Mouse (Mus musculus): ENCODE data around the gene Syn3.

The Syn3 gene

DNA sequence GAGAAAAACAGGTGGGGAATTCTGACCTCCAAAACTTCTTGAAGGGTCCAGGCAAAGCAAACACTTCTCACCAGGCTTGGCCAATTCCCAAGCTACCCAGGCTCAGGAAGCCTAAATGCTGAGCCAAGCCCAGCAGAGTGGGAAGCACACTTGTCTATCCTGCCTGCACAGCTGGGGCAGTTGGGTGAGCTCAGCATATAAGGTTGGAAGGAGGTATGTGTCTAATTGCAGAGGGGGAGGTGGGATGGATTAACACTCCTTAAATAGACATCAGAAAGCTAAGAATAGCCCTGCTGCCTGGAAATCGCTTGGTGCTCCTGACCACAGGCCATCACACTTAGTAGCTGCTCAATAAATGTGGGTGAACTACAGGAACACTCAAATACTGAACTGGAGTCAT, 185.2 kb downstream of the Syn3 start:
- DNase-seq (ENCODE audit: low read depth, low spot score): no peak

- DNase-seq (ENCODE audit: low read depth, low spot score): no peak
These were observed 185.7 kb downstream of the Syn3 start for GRCm38 (mm10) chr10:86312976-86313375.

- DNase-seq (ENCODE audit: low read depth, low spot score): no peak
These were observed 188.2 kb downstream of the Syn3 start for GRCm38 (mm10) chr10:86310527-86310926.

- DNase-seq (ENCODE audit: low read depth, low spot score): no peak
These were observed 191.5 kb downstream of the Syn3 start for GRCm38 (mm10) chr10:86307235-86307634.

- DNase-seq (ENCODE audit: low read depth, low spot score): no peak
These were observed 194.1 kb downstream of the Syn3 start for GRCm38 (mm10) chr10:86304583-86304982.

DNA sequence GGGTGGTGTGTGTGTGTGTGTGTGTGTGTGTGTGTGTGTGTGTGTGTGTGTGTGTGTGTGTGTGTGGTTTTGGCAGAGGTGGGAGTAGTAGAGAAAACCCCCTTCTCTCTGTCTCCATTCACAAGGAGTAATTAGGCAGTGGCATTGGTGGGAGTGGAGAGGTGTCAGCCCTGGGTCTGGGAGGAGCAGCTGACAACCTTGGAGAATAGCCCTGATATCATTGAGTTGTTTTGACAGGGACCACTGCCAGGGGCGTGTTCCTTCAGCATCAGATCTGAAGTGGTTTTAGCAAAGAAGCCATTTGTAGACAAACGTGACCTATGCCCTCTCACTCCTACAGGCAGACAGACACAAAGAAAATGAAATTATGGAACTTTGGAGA, 195.2 kb downstream of the Syn3 start:
- DNase-seq (ENCODE audit: low read depth, low spot score): no peak

GRCm38 (mm10) chr10:86302761-86303494, 195.8 kb downstream of the Syn3 start:
- DNase-seq (ENCODE audit: low read depth, low spot score): peak; percentile 15

- DNase-seq (ENCODE audit: low read depth, low spot score): no peak
These were observed 196.4 kb downstream of the Syn3 start for GRCm38 (mm10) chr10:86302318-86302648.

- DNase-seq (ENCODE audit: low read depth, low spot score): no peak
These were observed 196.9 kb downstream of the Syn3 start for GRCm38 (mm10) chr10:86301593-86302317.

DNA sequence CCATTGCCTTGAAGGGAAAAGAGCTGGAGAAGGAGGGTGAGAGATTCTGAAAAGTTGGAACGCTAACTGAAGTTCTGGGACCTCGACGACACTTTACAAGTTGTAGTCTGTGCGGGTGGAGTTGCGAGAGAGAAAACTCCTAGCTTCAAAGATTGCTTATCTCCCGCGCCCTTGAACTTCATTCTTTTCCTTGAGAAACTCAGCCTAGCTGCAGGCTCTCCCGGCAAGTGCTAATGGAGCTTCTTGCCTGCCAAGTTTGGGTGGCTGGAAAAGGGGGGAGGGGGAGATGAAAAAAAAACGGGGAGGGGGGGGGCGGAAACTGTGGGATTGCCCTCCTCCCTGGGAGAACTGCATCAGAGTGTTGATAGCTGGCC, 197.6 kb downstream of the Syn3 start:
- DNase-seq (ENCODE audit: low read depth, low spot score): no peak

- no peak for DNase-seq (ENCODE audit: low read depth, low spot score)
These were observed 198.2 kb downstream of the Syn3 start, which contains the start of gene Timp3 for GRCm38 (mm10) chr10:86300293-86301116. Gene Timp3, plus strand, starts transcription at chr10:86300372.

DNA sequence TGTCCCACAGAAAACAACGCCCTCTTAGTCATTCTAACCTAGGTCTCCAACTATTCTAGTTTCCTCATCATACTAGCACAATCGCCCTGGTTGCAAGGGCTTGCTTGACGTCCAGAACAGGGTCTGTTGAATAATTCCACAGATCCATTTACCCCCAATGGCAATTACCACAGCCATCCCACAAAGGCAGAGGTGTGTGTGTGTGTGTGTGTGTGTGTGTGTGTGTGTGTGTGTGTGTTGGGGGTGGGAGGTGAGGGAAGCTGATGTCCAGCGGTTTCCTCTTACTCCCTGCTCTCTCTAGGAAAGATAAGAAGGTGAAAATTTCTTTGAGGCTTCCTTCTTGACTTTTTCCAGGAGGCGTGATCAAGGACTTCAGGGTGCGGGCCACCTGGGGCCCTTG, 198.9 kb downstream of the Syn3 start:
- no peak for DNase-seq (ENCODE audit: low read depth, low spot score)

- no peak for DNase-seq (ENCODE audit: low read depth, low spot score)
These were observed 200.4 kb downstream of the Syn3 start for GRCm38 (mm10) chr10:86298326-86298725.

- DNase-seq (ENCODE audit: low read depth, low spot score): no peak
These were observed 201.4 kb downstream of the Syn3 start for GRCm38 (mm10) chr10:86297307-86297706.

GRCm38 (mm10) chr10:86296111-86296510, 202.6 kb downstream of the Syn3 start:
- peak; percentile 23 for DNase-seq (ENCODE audit: low read depth, low spot score)

GRCm38 (mm10) chr10:86295454-86296098, 203.1 kb downstream of the Syn3 start:
- no peak for DNase-seq (ENCODE audit: low read depth, low spot score)

DNA sequence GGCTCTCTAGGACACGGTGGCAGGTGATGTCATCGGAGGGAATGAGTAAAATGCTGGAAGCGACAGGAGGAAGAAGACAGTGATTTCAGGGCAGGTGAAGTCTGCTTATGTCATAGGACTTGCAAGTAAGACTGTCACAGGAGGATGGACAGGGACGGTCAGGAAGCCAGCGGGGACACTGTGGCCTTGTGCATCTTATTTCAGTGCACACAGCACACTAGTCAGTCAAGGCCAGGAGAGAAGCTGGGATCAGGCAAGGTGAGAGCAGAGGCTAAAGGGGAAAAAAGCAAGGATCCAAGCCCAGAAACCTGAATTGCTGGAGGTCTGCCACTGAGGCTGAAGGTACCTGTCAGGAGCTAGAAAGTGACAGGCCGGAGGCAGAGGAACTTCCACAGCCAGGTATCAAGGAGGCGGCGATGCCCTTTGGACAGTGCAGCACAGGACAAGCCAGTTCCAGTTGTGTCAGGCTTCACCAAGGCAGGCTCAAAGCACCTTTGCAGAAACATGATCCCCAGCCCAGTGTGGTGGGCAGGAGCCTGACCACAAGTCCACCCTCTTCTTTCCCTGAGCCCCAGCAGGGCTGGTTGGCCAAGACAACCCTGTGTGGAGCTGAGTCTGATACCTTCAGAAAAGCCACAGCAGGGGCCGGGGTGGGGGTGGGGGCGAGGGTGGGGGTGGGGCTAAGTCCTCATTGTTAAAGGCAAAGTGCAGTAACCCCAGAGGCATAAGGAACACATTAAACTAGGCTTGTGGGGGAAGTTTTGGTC, 203.9 kb downstream of the Syn3 start:
- DNase-seq (ENCODE audit: low read depth, low spot score): no peak

DNA sequence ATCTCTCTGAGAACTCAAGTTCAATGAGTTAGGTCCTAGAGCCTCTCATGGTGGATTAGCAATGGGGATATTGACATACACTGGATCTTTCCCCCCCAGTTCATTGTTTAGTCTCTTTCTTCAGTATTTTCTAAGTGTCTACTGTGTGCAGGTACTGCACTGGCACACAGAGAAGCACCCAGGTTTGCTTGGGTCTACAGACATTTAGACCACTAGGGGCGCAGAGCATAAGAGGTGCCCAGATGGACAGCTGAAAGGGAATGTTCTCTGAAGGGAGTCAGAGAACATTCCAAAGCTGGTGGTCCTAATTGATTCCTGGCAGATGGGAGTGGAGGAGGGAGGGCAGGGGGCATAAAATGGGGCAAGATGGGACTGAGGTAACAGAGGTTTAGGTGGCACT, 204.8 kb downstream of the Syn3 start:
- DNase-seq (ENCODE audit: low read depth, low spot score): no peak

DNA sequence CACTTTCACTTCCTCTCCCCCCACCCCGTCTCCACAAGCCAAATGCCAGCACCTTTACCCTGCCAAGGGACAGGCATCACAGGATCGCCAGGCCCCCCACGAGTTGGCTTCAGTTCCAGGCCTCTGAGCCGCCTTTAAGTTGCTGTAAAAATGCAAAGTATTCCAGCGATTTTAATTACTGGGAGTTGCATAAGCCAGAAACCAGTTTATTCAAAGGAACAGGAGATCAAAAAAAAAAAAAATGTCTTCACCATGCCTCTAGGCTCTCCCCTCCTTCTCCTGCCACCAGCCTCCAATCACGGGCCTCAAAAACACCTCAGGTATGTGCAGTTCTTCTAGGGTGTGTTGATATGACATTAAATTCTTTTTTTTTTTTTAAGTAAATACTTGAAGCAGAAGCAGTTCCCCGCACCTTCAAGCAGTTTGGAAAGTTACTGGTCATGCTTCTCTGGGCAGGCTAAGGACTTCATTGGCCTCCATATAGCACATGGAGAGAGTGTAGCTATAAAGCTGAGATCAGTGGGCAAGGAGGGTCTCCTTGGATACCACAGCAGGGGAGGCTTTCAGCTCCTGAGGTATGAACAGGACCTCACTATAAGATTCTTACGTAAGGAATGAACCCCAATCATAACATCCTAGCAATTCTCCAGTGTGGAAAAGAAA, 208.5 kb downstream of the Syn3 start:
- DNase-seq (ENCODE audit: low read depth, low spot score): no peak

GRCm38 (mm10) chr10:86286508-86286907, 212.2 kb downstream of the Syn3 start:
- DNase-seq (ENCODE audit: low read depth, low spot score): no peak

DNA sequence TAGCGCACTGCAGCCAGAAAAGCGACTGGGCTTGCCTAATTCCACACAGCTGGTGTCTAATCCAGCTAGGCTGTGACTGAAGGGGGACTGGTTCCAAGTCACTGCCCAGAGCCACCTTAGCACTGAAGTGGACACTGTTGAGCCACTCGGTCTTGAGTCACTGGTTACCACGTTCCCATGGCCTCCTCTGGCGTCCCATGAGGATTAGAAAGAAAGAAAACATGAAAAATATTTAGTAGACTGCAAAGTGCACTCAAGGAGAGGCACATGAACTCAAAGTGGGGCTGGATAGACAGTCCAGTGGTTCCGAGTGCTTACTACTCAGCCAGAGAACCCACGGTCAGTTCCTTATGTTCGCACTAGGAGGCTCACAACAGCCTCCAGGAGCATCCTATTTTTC, 217.5 kb downstream of the Syn3 start:
- no peak for DNase-seq (ENCODE audit: low read depth, low spot score)

Data from retina, adult 2 months (tissue).